Mouse (Mus musculus): ENCODE data around the gene Cep250. TPM values are rescaled to one million over a fixed set of nuclear protein-coding genes. Genes with fewer than 3 reads are reported as not detected.

The Cep250 gene
- polyA plus RNA-seq, 1 experiment from 2014 or later: 23.3 TPM

- no peak for ATAC-seq (replicated peaks; ENCODE audit: low FRiP score)
- Histone ChIP-seq H3K27me3 (replicated peaks; ENCODE audit: control insufficient read depth, insufficient read depth, low read length) (no peaks in the 10 kb centered on the region), H3K9ac (ENCODE audit: low read depth, low read length) (no peak overlapping the region), H3K9me3 (ENCODE audit: control insufficient read depth, low read length) (no peaks in the 10 kb centered on the region), H3K4me1 (replicated peaks; ENCODE audit: control insufficient read depth, insufficient read depth, low read length) (peaks cover 27% of the 10 kb centered on the region), H3K4me3 (ENCODE audit: low read depth, low read length) (no peak overlapping the region), H3K4me2 (no peak overlapping the region), H3K27ac (ENCODE audit: low read depth, low read length) (no peak overlapping the region), H3K36me3 (ENCODE audit: control insufficient read depth, insufficient read depth, low read length) (peaks cover 29% of the 10 kb centered on the region)
- DNase-seq (ENCODE audit: low spot score): no peak
- WGBS: 91% methylated on average over 3 of the region's 3 CpGs
These were observed 61.8 kb downstream of the Cep250 start for GRCm38 (mm10) chr2:156018106-156018505.

DNA sequence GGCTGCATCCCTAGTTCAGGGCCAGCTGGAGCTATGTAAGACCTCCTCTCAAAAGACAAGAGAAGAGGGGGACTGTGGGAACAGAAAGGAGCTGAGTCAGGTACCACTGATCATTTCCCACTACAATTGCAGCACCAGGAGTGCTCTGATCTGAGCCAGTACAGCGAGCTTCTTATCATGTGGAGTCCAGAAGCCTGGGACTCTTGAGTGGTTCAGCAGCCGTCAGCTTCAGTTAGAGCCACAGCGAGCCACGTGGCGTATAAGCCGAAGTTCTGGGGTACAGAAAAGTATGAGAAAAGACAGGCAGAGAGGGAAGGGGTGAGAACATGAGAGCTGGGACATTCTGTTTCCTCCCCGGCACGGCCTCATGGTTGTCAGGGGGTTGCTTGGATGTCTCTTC lies 65.0 kb downstream of the Cep250 start:
- Histone ChIP-seq H3K27ac (ENCODE audit: low read depth, low read length) (peak overlapping the region; percentile 87), H3K9ac (ENCODE audit: low read depth, low read length) (peak overlapping the region; percentile 31; the same call in 1 of the 2 replicates), H3K4me3 (ENCODE audit: low read depth, low read length) (no peak overlapping the region), H3K4me1 (replicated peaks; ENCODE audit: control insufficient read depth, insufficient read depth, low read length) (peaks cover 31% of the 10 kb centered on the region), H3K27me3 (replicated peaks; ENCODE audit: control insufficient read depth, insufficient read depth, low read length) (no peaks in the 10 kb centered on the region), H3K36me3 (ENCODE audit: control insufficient read depth, insufficient read depth, low read length) (peaks cover 15% of the 10 kb centered on the region), H3K9me3 (ENCODE audit: control insufficient read depth, low read length) (no peaks in the 10 kb centered on the region), H3K4me2 (0 out of 2 replicates have a peak overlapping the region, but pooled peaks have one; percentile 4)
- no peak for DNase-seq (ENCODE audit: low spot score)
- peak; percentile 83 for ATAC-seq (replicated peaks; ENCODE audit: low FRiP score)
- WGBS: 47% methylated on average over 8 of the region's 8 CpGs

DNA sequence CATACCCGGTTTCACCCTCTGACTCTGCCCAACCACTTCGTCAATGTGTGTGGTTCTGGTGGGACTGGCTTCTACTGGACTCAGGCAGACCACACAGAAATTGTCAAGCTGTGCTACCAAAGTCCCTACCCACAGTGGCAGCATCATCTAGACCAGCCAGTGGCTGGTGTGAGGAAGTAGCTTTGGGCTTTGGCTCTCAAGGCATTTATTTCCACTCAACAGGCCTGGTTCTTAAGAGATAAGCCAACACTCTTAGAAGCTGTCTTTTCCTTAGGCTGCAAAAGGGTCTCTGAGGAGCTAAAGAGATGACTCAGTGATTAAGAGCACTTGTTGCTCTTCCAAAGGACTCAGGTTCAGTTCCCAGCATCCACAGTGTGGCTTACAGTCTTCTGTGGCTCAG lies 65.5 kb downstream of the Cep250 start:
- Histone ChIP-seq H3K9ac (ENCODE audit: low read depth, low read length) (peak overlapping the region; percentile 31; the same call in 1 of the 2 replicates), H3K4me3 (ENCODE audit: low read depth, low read length) (no peak overlapping the region), H3K9me3 (ENCODE audit: control insufficient read depth, low read length) (no peaks in the 10 kb centered on the region), H3K4me2 (no peak overlapping the region), H3K27me3 (replicated peaks; ENCODE audit: control insufficient read depth, insufficient read depth, low read length) (no peaks in the 10 kb centered on the region), H3K27ac (ENCODE audit: low read depth, low read length) (peak overlapping the region; percentile 87), H3K36me3 (ENCODE audit: control insufficient read depth, insufficient read depth, low read length) (peaks cover 13% of the 10 kb centered on the region), H3K4me1 (replicated peaks; ENCODE audit: control insufficient read depth, insufficient read depth, low read length) (peaks cover 31% of the 10 kb centered on the region)
- WGBS: 67% methylated on average over 2 of the region's 2 CpGs
- peak; percentile 59 for ATAC-seq (replicated peaks; ENCODE audit: low FRiP score)
- DNase-seq (ENCODE audit: low spot score): no peak

- H3K27ac ChIP-seq (ENCODE audit: low read depth, low read length): no peak overlapping the region
- H3K27me3 ChIP-seq (replicated peaks; ENCODE audit: control insufficient read depth, insufficient read depth, low read length): no peaks in the 10 kb centered on the region
- peaks cover 25% of the 10 kb centered on the region for H3K4me1 ChIP-seq (replicated peaks; ENCODE audit: control insufficient read depth, insufficient read depth, low read length)
- H3K4me2 ChIP-seq: no peak overlapping the region
- H3K9me3 ChIP-seq (ENCODE audit: control insufficient read depth, low read length): no peaks in the 10 kb centered on the region
- no peak overlapping the region for H3K9ac ChIP-seq (ENCODE audit: low read depth, low read length)
- ATAC-seq (replicated peaks; ENCODE audit: low FRiP score) (no peak), DNase-seq (ENCODE audit: low spot score) (no peak)
- H3K4me3 ChIP-seq (ENCODE audit: low read depth, low read length): no peak overlapping the region
- H3K36me3 ChIP-seq (ENCODE audit: control insufficient read depth, insufficient read depth, low read length): no peaks in the 10 kb centered on the region
These were observed 69.2 kb downstream of the Cep250 start for GRCm38 (mm10) chr2:156025482-156025881.

DNA sequence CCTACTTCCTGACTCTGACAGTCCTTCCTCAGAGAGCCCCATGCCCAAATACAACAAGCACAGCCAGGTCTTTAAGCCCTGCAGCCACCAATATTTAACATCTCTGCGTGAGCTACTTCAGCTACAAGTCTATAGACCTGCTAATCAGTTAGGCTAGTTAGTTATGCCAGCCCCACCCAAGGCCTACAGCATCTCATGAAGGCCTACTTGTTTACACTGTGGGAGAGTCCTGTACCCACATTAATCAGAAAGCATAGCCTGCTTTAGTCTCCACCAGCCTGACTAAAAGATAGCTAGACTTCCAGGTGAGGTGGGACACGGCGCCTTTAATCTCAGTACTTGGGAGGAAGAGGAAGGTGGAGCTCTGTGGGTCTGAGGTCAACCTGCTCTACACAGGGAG lies 83.1 kb downstream of the Cep250 start:
- Histone ChIP-seq H3K9me3 (ENCODE audit: control insufficient read depth, low read length) (no peaks in the 10 kb centered on the region), H3K27ac (ENCODE audit: low read depth, low read length) (no peak overlapping the region), H3K9ac (ENCODE audit: low read depth, low read length) (no peak overlapping the region), H3K4me2 (no peak overlapping the region), H3K4me1 (replicated peaks; ENCODE audit: control insufficient read depth, insufficient read depth, low read length) (no peaks in the 10 kb centered on the region), H3K36me3 (ENCODE audit: control insufficient read depth, insufficient read depth, low read length) (no peaks in the 10 kb centered on the region), H3K4me3 (ENCODE audit: low read depth, low read length) (no peak overlapping the region), H3K27me3 (replicated peaks; ENCODE audit: control insufficient read depth, insufficient read depth, low read length) (no peaks in the 10 kb centered on the region)
- DNase-seq (ENCODE audit: low spot score) (no peak), ATAC-seq (replicated peaks; ENCODE audit: low FRiP score) (no peak)
- 88% methylated on average over 3 of the region's 3 CpGs for WGBS

GRCm38 (mm10) chr2:156042903-156043302 lies 86.6 kb downstream of the Cep250 start:
- Histone ChIP-seq H3K9ac (ENCODE audit: low read depth, low read length) (no peak overlapping the region), H3K27me3 (replicated peaks; ENCODE audit: control insufficient read depth, insufficient read depth, low read length) (peaks cover 14% of the 10 kb centered on the region), H3K4me3 (ENCODE audit: low read depth, low read length) (no peak overlapping the region), H3K4me1 (replicated peaks; ENCODE audit: control insufficient read depth, insufficient read depth, low read length) (no peaks in the 10 kb centered on the region), H3K4me2 (no peak overlapping the region), H3K9me3 (ENCODE audit: control insufficient read depth, low read length) (no peaks in the 10 kb centered on the region), H3K36me3 (ENCODE audit: control insufficient read depth, insufficient read depth, low read length) (no peaks in the 10 kb centered on the region), H3K27ac (ENCODE audit: low read depth, low read length) (no peak overlapping the region)
- DNase-seq (ENCODE audit: low spot score): no peak
- 75% methylated on average over 8 of the region's 8 CpGs for WGBS
- no peak for ATAC-seq (replicated peaks; ENCODE audit: low FRiP score)

DNA sequence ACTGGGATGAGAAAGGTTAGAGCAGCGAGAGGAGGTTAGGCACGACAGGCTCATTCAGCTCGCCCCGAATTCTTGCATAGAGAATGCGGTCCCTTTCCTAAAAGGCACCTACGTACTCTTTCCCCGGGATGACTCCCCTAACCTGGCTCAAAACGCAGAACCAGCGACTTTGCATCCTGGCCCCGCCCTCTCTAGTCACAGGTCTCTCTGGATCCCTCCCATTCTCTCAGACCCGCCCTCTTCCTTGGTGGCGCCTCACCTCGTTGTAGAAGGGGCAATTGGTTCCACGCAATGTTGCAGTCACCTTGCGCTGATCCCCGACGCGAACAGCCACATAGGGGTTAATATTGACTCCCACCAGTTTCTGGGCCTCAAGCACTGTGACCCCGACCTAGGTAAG lies 91.7 kb downstream of the Cep250 start:
- no peaks in the 10 kb centered on the region for H3K36me3 ChIP-seq (ENCODE audit: control insufficient read depth, insufficient read depth, low read length)
- DNase-seq (ENCODE audit: low spot score): no peak
- H3K27ac ChIP-seq (ENCODE audit: low read depth, low read length): no peak overlapping the region
- H3K27me3 ChIP-seq (replicated peaks; ENCODE audit: control insufficient read depth, insufficient read depth, low read length): peaks cover 20% of the 10 kb centered on the region
- H3K9ac ChIP-seq (ENCODE audit: low read depth, low read length): no peak overlapping the region
- 9% methylated on average over 19 of the region's 19 CpGs for WGBS
- no peak for ATAC-seq (replicated peaks; ENCODE audit: low FRiP score)
- no peak overlapping the region for H3K4me3 ChIP-seq (ENCODE audit: low read depth, low read length)
- H3K4me2 ChIP-seq: 0 out of 2 replicates have a peak overlapping the region, but pooled peaks have one; percentile 12
- H3K4me1 ChIP-seq (replicated peaks; ENCODE audit: control insufficient read depth, insufficient read depth, low read length): no peaks in the 10 kb centered on the region
- H3K9me3 ChIP-seq (ENCODE audit: control insufficient read depth, low read length): no peaks in the 10 kb centered on the region

Other genes with a start within 250 kb of the Cep250 start
- gene Edem2, start 227.0 kb upstream of the Cep250 start, polyA plus RNA-seq (2014; fragmentation: Nextera tagmentation; extraction: Ambion mirVana): 34.5 and 35.5 TPM in 2 replicates
- not detected in 2 replicates for gene Gm17581, start 220.6 kb upstream of the Cep250 start, polyA plus RNA-seq (2014; fragmentation: Nextera tagmentation; extraction: Ambion mirVana)
- 2.6 TPM in 2 replicates for gene Procr, start 205.3 kb upstream of the Cep250 start, polyA plus RNA-seq (2014; fragmentation: Nextera tagmentation; extraction: Ambion mirVana)
- 0.04 TPM in 1 of 2 replicates, not detected in the other for gene Mmp24, start 181.1 kb upstream of the Cep250 start, polyA plus RNA-seq (2014; fragmentation: Nextera tagmentation; extraction: Ambion mirVana)
- 5.6 and 6.8 TPM in 2 replicates for gene BC029722, start 137.0 kb upstream of the Cep250 start, polyA plus RNA-seq (2014; fragmentation: Nextera tagmentation; extraction: Ambion mirVana)
- gene Eif6, start 129.5 kb upstream of the Cep250 start, polyA plus RNA-seq (2014; fragmentation: Nextera tagmentation; extraction: Ambion mirVana): 243 and 253 TPM in 2 replicates
- 0.13 and 0.30 TPM in 2 replicates for gene Fam83c, start 121.6 kb upstream of the Cep250 start, polyA plus RNA-seq (2014; fragmentation: Nextera tagmentation; extraction: Ambion mirVana)
- gene Uqcc1, start 26.1 kb upstream of the Cep250 start, polyA plus RNA-seq (2014; fragmentation: Nextera tagmentation; extraction: Ambion mirVana): 76.1 and 83.4 TPM in 2 replicates
- gene Gm15557, start 15.7 kb upstream of the Cep250 start, polyA plus RNA-seq (2014; fragmentation: Nextera tagmentation; extraction: Ambion mirVana): not detected in 2 replicates
- 0.19 and 0.30 TPM in 2 replicates for gene Gdf5, start 11.1 kb upstream of the Cep250 start, polyA plus RNA-seq (2014; fragmentation: Nextera tagmentation; extraction: Ambion mirVana)
- gene 6430550D23Rik, start 51.5 kb downstream of the Cep250 start, polyA plus RNA-seq (2014; fragmentation: Nextera tagmentation; extraction: Ambion mirVana): 1.6 and 2.8 TPM in 2 replicates
- 146 and 166 TPM in 2 replicates for gene Ergic3, start 51.6 kb downstream of the Cep250 start, polyA plus RNA-seq (2014; fragmentation: Nextera tagmentation; extraction: Ambion mirVana)
- gene Fer1l4, start 96.5 kb downstream of the Cep250 start, polyA plus RNA-seq (2014; fragmentation: Nextera tagmentation; extraction: Ambion mirVana): not detected in 2 replicates
- gene Spag4, start 108.7 kb downstream of the Cep250 start, polyA plus RNA-seq (2014; fragmentation: Nextera tagmentation; extraction: Ambion mirVana): 4.1 and 4.7 TPM in 2 replicates
- gene Cpne1, start 155.5 kb downstream of the Cep250 start, polyA plus RNA-seq (2014; fragmentation: Nextera tagmentation; extraction: Ambion mirVana): 55.8 and 62.5 TPM in 2 replicates
- gene Rbm12, start 155.5 kb downstream of the Cep250 start, polyA plus RNA-seq (2014; fragmentation: Nextera tagmentation; extraction: Ambion mirVana): 20.0 and 31.5 TPM in 2 replicates
- 10.8 and 12.1 TPM in 2 replicates for gene Gm28036, start 170.6 kb downstream of the Cep250 start, polyA plus RNA-seq (2014; fragmentation: Nextera tagmentation; extraction: Ambion mirVana)
- 371 and 439 TPM in 2 replicates for gene Romo1, start 187.6 kb downstream of the Cep250 start, polyA plus RNA-seq (2014; fragmentation: Nextera tagmentation; extraction: Ambion mirVana)
- 87.5 and 91.4 TPM in 2 replicates for gene Nfs1, start 187.7 kb downstream of the Cep250 start, polyA plus RNA-seq (2014; fragmentation: Nextera tagmentation; extraction: Ambion mirVana)
- 485 and 514 TPM in 2 replicates for gene Rbm39, start 223.8 kb downstream of the Cep250 start, polyA plus RNA-seq (2014; fragmentation: Nextera tagmentation; extraction: Ambion mirVana)
- gene Phf20, start 240.0 kb downstream of the Cep250 start, polyA plus RNA-seq (2014; fragmentation: Nextera tagmentation; extraction: Ambion mirVana): 33.8 and 42.9 TPM in 2 replicates